Mouse (Mus musculus) forebrain, embryonic 11.5 days (tissue): ENCODE results near the gene Phf12. TPM values are rescaled to one million over a fixed set of nuclear protein-coding genes. Genes with fewer than 3 reads are reported as not detected.
A peak's percentile ranks its signal among the peaks of the same experiment; 100 is the strongest.

Experiments used
- ATAC-seq: fragments of 200-750 bp; cut with Nextera tagmentation; replicated peaks from 2 replicates; pipeline ENCODE4 v1.8.0; 2017; ENCODE audit warnings: moderate TSS enrichment; ENCODE audit not compliant: low FRiP score
- DNase-seq: peaks from one replicate; pipeline ENCODE4 v3.0.0-alpha.2; 2017; ENCODE audit warnings: low spot score
- H3K27ac ChIP-seq: fragments of 300-500 bp; sonication (generic); 2 replicates; pipeline ENCODE4 v1.5.1; 2014; ENCODE audit warnings: low read depth, low read length
- H3K27me3 ChIP-seq: fragments of 300-500 bp; sonication (generic); 2 replicates; pipeline ENCODE4 v1.6.1; 2014; ENCODE audit warnings: mild to moderate bottlenecking, low read length, mixed read lengths; ENCODE audit not compliant: control insufficient read depth, insufficient read depth
- H3K36me3 ChIP-seq: fragments of 300-500 bp; sonication (generic); 2 replicates; pipeline ENCODE4 v1.6.1; 2014; ENCODE audit warnings: mild to moderate bottlenecking, low read length, moderate library complexity, mixed read lengths; ENCODE audit not compliant: control insufficient read depth, insufficient read depth
- H3K4me1 ChIP-seq: fragments of 300-500 bp; sonication (generic); replicated peaks from 2 replicates; pipeline ENCODE4 v1.6.1; 2014; ENCODE audit warnings: low read length, mixed read lengths; ENCODE audit not compliant: control insufficient read depth, insufficient read depth
- H3K4me2 ChIP-seq: fragments of 300-500 bp; sonication (generic); 2 replicates; pipeline ENCODE4 v1.6.1; 2014; ENCODE audit warnings: low read depth, mild to moderate bottlenecking, low read length, moderate library complexity, mixed read lengths; ENCODE audit not compliant: severe bottlenecking
- H3K4me3 ChIP-seq: fragments of 300-500 bp; sonication (generic); 2 replicates; pipeline ENCODE4 v1.5.1; 2014; ENCODE audit warnings: low read depth, low read length
- H3K9ac ChIP-seq: fragments of 300-500 bp; sonication (generic); 2 replicates; pipeline ENCODE4 v1.6.1; 2014; ENCODE audit warnings: low read length
- H3K9me3 ChIP-seq: fragments of 300-500 bp; sonication (generic); 2 replicates; pipeline ENCODE4 v1.6.1; 2016; ENCODE audit warnings: low read length, mixed read lengths; ENCODE audit not compliant: control insufficient read depth
- WGBS: fragments of 180-500 bp; shearing (Covaris S2); extraction: QIAGEN DNeasy Blood & Tissue Kit; methylation state at CpG from one replicate; pipeline ENCODE4 v1.1.7; 2014; 5-methylcytosine and 5-hydroxymethylcytosine counted together
- polyA plus RNA-seq: library from polyadenylated mRNA; unstranded; fragments of >200 nt; fragmentation: Nextera tagmentation; extraction: Ambion mirVana; gene quantifications from 2 replicates; pipeline ENCODE4 v1.2.1, GENCODE M21; 2014

The Phf12 gene
- polyA plus RNA-seq, 1 experiment from 2014 or later = 30.5 TPM

- DNase-seq (peak; percentile 88), ATAC-seq (peak; percentile 89)
- Histone ChIP-seq H3K9me3 (no peaks in the 10 kb centered on the region), H3K27me3 (peaks cover 9% of the 10 kb centered on the region), H3K27ac (peak overlapping the region; percentile 82), H3K4me2 (peak overlapping the region; percentile 32; the same call in 1 of the 2 replicates), H3K36me3 (no peaks in the 10 kb centered on the region), H3K9ac (peak overlapping the region; percentile 54), H3K4me3 (no peak overlapping the region; the same call in 1 of the 2 replicates), H3K4me1 (peaks cover 20% of the 10 kb centered on the region)
- 5% methylated on average over 17 of the region's 17 CpGs for WGBS
Observed at GRCm38 (mm10) chr11:77965101-77966036, 17.2 kb upstream of the Phf12 start.

- Histone ChIP-seq H3K4me1 (peaks cover 20% of the 10 kb centered on the region), H3K27ac (peak overlapping the region; percentile 82), H3K9ac (no peak overlapping the region; the same call in 1 of the 2 replicates), H3K36me3 (no peaks in the 10 kb centered on the region), H3K4me3 (no peak overlapping the region), H3K4me2 (no peak overlapping the region; the same call in 1 of the 2 replicates), H3K27me3 (peaks cover 6% of the 10 kb centered on the region), H3K9me3 (no peaks in the 10 kb centered on the region)
- DNase-seq (no peak), ATAC-seq (no peak; the same call in 1 of the 2 replicates)
- WGBS = 52% methylated on average over 5 of the region's 5 CpGs
Observed at GRCm38 (mm10) chr11:77966037-77966391, 16.5 kb upstream of the Phf12 start.

GRCm38 (mm10) chr11:77967114-77967513, 15.4 kb upstream of the Phf12 start:
- H3K27me3 ChIP-seq = peaks cover 6% of the 10 kb centered on the region
- no peaks in the 10 kb centered on the region for H3K36me3 ChIP-seq
- H3K4me3 ChIP-seq = no peak overlapping the region
- peaks cover 20% of the 10 kb centered on the region for H3K4me1 ChIP-seq
- no peaks in the 10 kb centered on the region for H3K9me3 ChIP-seq
- H3K4me2 ChIP-seq = no peak overlapping the region
- DNase-seq (peak; percentile 86), ATAC-seq (no peak)
- no peak overlapping the region for H3K27ac ChIP-seq
- no peak overlapping the region for H3K9ac ChIP-seq
- WGBS = under 1% methylated on average over 4 of the region's 4 CpGs

GRCm38 (mm10) chr11:77968786-77969185, 13.8 kb upstream of the Phf12 start:
- ATAC-seq (no peak), DNase-seq (no peak)
- Histone ChIP-seq H3K4me3 (no peak overlapping the region), H3K27ac (no peak overlapping the region), H3K27me3 (peaks cover 6% of the 10 kb centered on the region), H3K4me2 (no peak overlapping the region), H3K36me3 (no peaks in the 10 kb centered on the region), H3K4me1 (peaks cover 20% of the 10 kb centered on the region), H3K9ac (no peak overlapping the region), H3K9me3 (no peaks in the 10 kb centered on the region)
- WGBS = 89% methylated on average over 4 of the region's 4 CpGs

- H3K27ac ChIP-seq = no peak overlapping the region
- 90% methylated on average over 6 of the region's 6 CpGs for WGBS
- no peak overlapping the region for H3K4me2 ChIP-seq
- DNase-seq (no peak), ATAC-seq (no peak)
- no peak overlapping the region for H3K4me3 ChIP-seq
- H3K36me3 ChIP-seq = no peaks in the 10 kb centered on the region
- H3K9me3 ChIP-seq = no peaks in the 10 kb centered on the region
- H3K4me1 ChIP-seq = peaks cover 9% of the 10 kb centered on the region
- no peak overlapping the region for H3K9ac ChIP-seq
- H3K27me3 ChIP-seq = peaks cover 6% of the 10 kb centered on the region
Observed at GRCm38 (mm10) chr11:77970718-77971117, 11.8 kb upstream of the Phf12 start.

GRCm38 (mm10) chr11:77973520-77973919, 9.0 kb upstream of the Phf12 start:
- WGBS = 89% methylated on average over 7 of the region's 7 CpGs
- H3K9ac ChIP-seq = no peak overlapping the region
- no peak overlapping the region for H3K4me2 ChIP-seq
- no peaks in the 10 kb centered on the region for H3K9me3 ChIP-seq
- no peak for ATAC-seq
- no peak overlapping the region for H3K4me3 ChIP-seq
- no peak overlapping the region for H3K27ac ChIP-seq
- H3K27me3 ChIP-seq = peaks cover 2% of the 10 kb centered on the region; the same call in 1 of the 2 replicates
- DNase-seq = no peak
- no peaks in the 10 kb centered on the region for H3K4me1 ChIP-seq
- no peaks in the 10 kb centered on the region for H3K36me3 ChIP-seq

- no peaks in the 10 kb centered on the region for H3K27me3 ChIP-seq
- H3K4me1 ChIP-seq = no peaks in the 10 kb centered on the region
- no peak overlapping the region for H3K4me2 ChIP-seq
- DNase-seq = peak; percentile 50
- WGBS = 50% methylated on average over 15 of the region's 15 CpGs
- no peak overlapping the region for H3K27ac ChIP-seq
- no peak for ATAC-seq
- H3K4me3 ChIP-seq = no peak overlapping the region
- no peaks in the 10 kb centered on the region for H3K9me3 ChIP-seq
- no peaks in the 10 kb centered on the region for H3K36me3 ChIP-seq
- H3K9ac ChIP-seq = no peak overlapping the region
Observed at GRCm38 (mm10) chr11:77974325-77974724, 8.2 kb upstream of the Phf12 start.

GRCm38 (mm10) chr11:77975873-77976272, 6.7 kb upstream of the Phf12 start:
- WGBS = 54% methylated on average over 4 of the region's 4 CpGs
- H3K36me3 ChIP-seq = no peaks in the 10 kb centered on the region
- H3K9me3 ChIP-seq = no peaks in the 10 kb centered on the region
- no peak overlapping the region for H3K4me2 ChIP-seq
- no peak overlapping the region for H3K27ac ChIP-seq
- H3K4me1 ChIP-seq = no peaks in the 10 kb centered on the region
- peak; percentile 43 for DNase-seq
- no peak for ATAC-seq
- H3K4me3 ChIP-seq = no peak overlapping the region
- H3K27me3 ChIP-seq = no peaks in the 10 kb centered on the region
- H3K9ac ChIP-seq = no peak overlapping the region
